Mouse (Mus musculus) kidney, adult 8-10 months (tissue): Measurements from ENCODE around the gene 1700018B08Rik.

Experiments
- DNase-seq, 2 experiments: peaks; one replicate each; pipeline ENCODE4 v3.0.0; 2022

Gene 1700018B08Rik

DNA sequence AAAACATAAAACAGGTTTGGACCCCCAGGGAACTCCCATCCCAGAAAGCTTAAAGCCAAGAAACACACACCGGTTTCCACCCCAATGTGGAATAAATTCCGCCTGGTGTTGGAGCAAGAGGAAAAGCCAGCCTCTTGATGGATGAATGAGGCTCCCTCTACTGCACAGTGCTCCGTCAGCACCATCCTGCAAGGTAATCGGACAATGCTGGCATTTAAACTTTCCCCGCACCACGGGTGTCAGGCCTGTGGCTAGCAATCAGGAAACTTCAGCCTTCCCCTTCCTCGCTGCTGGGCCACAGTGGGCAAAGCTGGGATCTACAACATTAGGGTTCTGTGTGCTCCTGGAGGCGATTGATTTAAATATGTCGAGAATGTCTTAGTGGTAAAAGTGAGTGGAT, 52.5 kb downstream of the 1700018B08Rik start:
- DNase-seq, result no peak

DNA sequence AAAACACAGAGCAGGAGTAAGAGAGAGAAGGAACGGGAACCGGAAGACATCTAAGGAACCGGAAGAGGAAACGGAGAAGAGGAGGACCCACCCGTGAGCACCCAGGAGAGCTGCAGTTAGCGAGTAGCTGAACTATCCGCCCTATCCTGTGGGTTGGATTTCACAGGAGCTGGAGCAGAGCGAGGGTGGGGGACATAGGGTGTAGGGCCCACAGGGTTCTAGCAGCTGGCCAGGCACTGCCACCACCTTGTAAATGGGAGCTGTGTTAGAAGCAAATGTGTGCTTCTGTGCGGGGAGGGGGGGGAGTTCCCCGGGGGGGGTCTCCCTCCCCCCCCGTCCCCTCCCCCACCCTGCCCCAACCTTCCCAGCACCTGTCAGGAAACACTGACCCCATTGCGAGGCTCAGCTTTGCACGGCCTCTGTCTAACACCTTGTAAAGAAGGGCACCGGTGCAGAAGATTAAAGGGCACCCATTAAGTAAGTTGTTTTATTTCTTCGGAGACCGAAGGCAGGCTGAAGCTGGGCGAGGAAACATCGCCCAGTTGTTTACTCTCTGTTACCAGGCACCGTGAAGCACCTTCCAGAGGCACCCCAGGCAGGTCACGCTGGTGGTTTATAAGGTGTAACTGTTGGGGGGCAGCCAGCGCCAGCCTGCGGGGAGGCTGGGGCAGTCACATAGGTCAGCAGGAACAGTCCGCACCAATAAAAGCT, 59.9 kb downstream of the 1700018B08Rik start:
- DNase-seq, result no peak
